Mouse (Mus musculus): ENCODE measurements around the gene Smg5. TPM values are rescaled to one million over a fixed set of nuclear protein-coding genes. Genes with fewer than 3 reads are reported as not detected.
A peak's percentile ranks its signal among the peaks of the same experiment; 100 is the strongest.
"Not testable (repeated sequence)": the region's sequence is repeated elsewhere in the genome, so short reads cannot be mapped to it uniquely, and the experiment has no call there.

Smg5 gene
- polyA plus RNA-seq, 1 experiment, result 84.2 TPM

GRCm38 (mm10) chr3:88372643-88373042 lies 36.6 kb downstream of the Smg5 start, which contains the start of gene Bglap3:
Bglap3 (minus strand) TSS chr3:88372743.
- not testable (repeated sequence) for H3K27ac ChIP-seq (ENCODE audit: insufficient read depth, low read length); H3K27me3 ChIP-seq (ENCODE audit: control insufficient read depth, insufficient read depth, low read length, poor library complexity, severe bottlenecking); H3K4me1 ChIP-seq (ENCODE audit: control insufficient read depth, insufficient read depth, low read length); H3K4me3 ChIP-seq (ENCODE audit: low read depth, low read length); H3K9ac ChIP-seq (ENCODE audit: low read depth, poor library complexity, severe bottlenecking); H3K36me3 ChIP-seq (ENCODE audit: control insufficient read depth, insufficient read depth, low read length, poor library complexity, severe bottlenecking)
- H3K9me3 ChIP-seq (replicated peaks; ENCODE audit: control insufficient read depth, insufficient read depth, low read length, poor library complexity, severe bottlenecking), result peaks cover 12% of the 10 kb centered on the region

GRCm38 (mm10) chr3:88375750-88376626 lies 39.9 kb downstream of the Smg5 start:
- not testable (repeated sequence) for H3K4me3 ChIP-seq (ENCODE audit: low read depth, low read length)

GRCm38 (mm10) chr3:88376644-88377043 lies 40.6 kb downstream of the Smg5 start:
- not testable (repeated sequence) for H3K9me3 ChIP-seq (replicated peaks; ENCODE audit: control insufficient read depth, insufficient read depth, low read length, poor library complexity, severe bottlenecking); H3K4me3 ChIP-seq (ENCODE audit: low read depth, low read length); H3K27ac ChIP-seq (ENCODE audit: insufficient read depth, low read length); H3K9ac ChIP-seq (ENCODE audit: low read depth, poor library complexity, severe bottlenecking); H3K36me3 ChIP-seq (ENCODE audit: control insufficient read depth, insufficient read depth, low read length, poor library complexity, severe bottlenecking); H3K4me1 ChIP-seq (ENCODE audit: control insufficient read depth, insufficient read depth, low read length); H3K27me3 ChIP-seq (ENCODE audit: control insufficient read depth, insufficient read depth, low read length, poor library complexity, severe bottlenecking)

More at GRCm38 (mm10) chr3:88375750-88376626, 39.9 kb downstream of the Smg5 start:
- not testable (repeated sequence) for H3K9me3 ChIP-seq (replicated peaks; ENCODE audit: control insufficient read depth, insufficient read depth, low read length, poor library complexity, severe bottlenecking); H3K9ac ChIP-seq (ENCODE audit: low read depth, poor library complexity, severe bottlenecking); H3K4me1 ChIP-seq (ENCODE audit: control insufficient read depth, insufficient read depth, low read length); H3K36me3 ChIP-seq (ENCODE audit: control insufficient read depth, insufficient read depth, low read length, poor library complexity, severe bottlenecking); H3K27me3 ChIP-seq (ENCODE audit: control insufficient read depth, insufficient read depth, low read length, poor library complexity, severe bottlenecking); H3K27ac ChIP-seq (ENCODE audit: insufficient read depth, low read length)

- not testable (repeated sequence) for H3K27me3 ChIP-seq (ENCODE audit: control insufficient read depth, insufficient read depth, low read length, poor library complexity, severe bottlenecking); H3K4me1 ChIP-seq (ENCODE audit: control insufficient read depth, insufficient read depth, low read length); H3K9ac ChIP-seq (ENCODE audit: low read depth, poor library complexity, severe bottlenecking); H3K36me3 ChIP-seq (ENCODE audit: control insufficient read depth, insufficient read depth, low read length, poor library complexity, severe bottlenecking); H3K9me3 ChIP-seq (replicated peaks; ENCODE audit: control insufficient read depth, insufficient read depth, low read length, poor library complexity, severe bottlenecking); H3K27ac ChIP-seq (ENCODE audit: insufficient read depth, low read length); H3K4me3 ChIP-seq (ENCODE audit: low read depth, low read length)
Observed at GRCm38 (mm10) chr3:88378599-88378998, 42.5 kb downstream of the Smg5 start, which contains the start of gene Bglap2. Bglap2 (minus strand) TSS chr3:88378699.

GRCm38 (mm10) chr3:88381389-88382315 lies 45.6 kb downstream of the Smg5 start:
- not testable (repeated sequence) for H3K27ac ChIP-seq (ENCODE audit: insufficient read depth, low read length); H3K9me3 ChIP-seq (replicated peaks; ENCODE audit: control insufficient read depth, insufficient read depth, low read length, poor library complexity, severe bottlenecking); H3K36me3 ChIP-seq (ENCODE audit: control insufficient read depth, insufficient read depth, low read length, poor library complexity, severe bottlenecking); H3K27me3 ChIP-seq (ENCODE audit: control insufficient read depth, insufficient read depth, low read length, poor library complexity, severe bottlenecking); H3K4me1 ChIP-seq (ENCODE audit: control insufficient read depth, insufficient read depth, low read length); H3K9ac ChIP-seq (ENCODE audit: low read depth, poor library complexity, severe bottlenecking)
- H3K4me3 ChIP-seq (ENCODE audit: low read depth, low read length), result 0 out of 2 replicates have a peak overlapping the region, but pooled peaks have one; percentile 43

- H3K36me3 ChIP-seq (ENCODE audit: control insufficient read depth, insufficient read depth, low read length, poor library complexity, severe bottlenecking); H3K9ac ChIP-seq (ENCODE audit: low read depth, poor library complexity, severe bottlenecking); H3K4me3 ChIP-seq (ENCODE audit: low read depth, low read length); H3K27ac ChIP-seq (ENCODE audit: insufficient read depth, low read length); H3K4me1 ChIP-seq (ENCODE audit: control insufficient read depth, insufficient read depth, low read length); H3K9me3 ChIP-seq (replicated peaks; ENCODE audit: control insufficient read depth, insufficient read depth, low read length, poor library complexity, severe bottlenecking); H3K27me3 ChIP-seq (ENCODE audit: control insufficient read depth, insufficient read depth, low read length, poor library complexity, severe bottlenecking): not testable (repeated sequence)
Observed at GRCm38 (mm10) chr3:88382383-88382782, 46.3 kb downstream of the Smg5 start.

All from ES-Bruce4 (cell line).